Comparison of ENCODE assay signal across 16 mouse cellular contexts in genomic region chr17:84095089-84095488, GRCm38 (mm10).
DNase-seq lines count a peak whose midpoint lies in the region; ATAC-seq and TF ChIP-seq lines count a peak whose summit lies in the region.
"Had no signal": no experiment of that assay in that cellular context is flagged by ENCODE, and none has a peak within 500 bp of the region (broad histone marks: within the 10 kb centered on the region; RNA-seq: fewer than 3 reads in every experiment).

No protein-coding gene starts in this region.

- no peak overlapping the region for H3K9ac ChIP-seq in hindbrain, embryonic 13.5 days
- H3K9ac ChIP-seq in hindbrain, embryonic 11.5 days (ENCODE audit: low read depth, low read length) = no peak overlapping the region
- H3K9ac ChIP-seq in hindbrain, postnatal 0 days (replicated peaks; ENCODE audit: low read length) = no peak overlapping the region
- H3K9ac ChIP-seq in intestine, embryonic 16.5 days (ENCODE audit: low read depth, low read length) = no peak overlapping the region
- H3K9ac ChIP-seq: lung, embryonic 14.5 days had no signal

- no peak for DNase-seq in hindbrain, embryonic 11.5 days (ENCODE audit: low spot score)
- no peak for DNase-seq in hindbrain, postnatal 0 days (ENCODE audit: low spot score)
- no peak for DNase-seq in retina, postnatal 1 day
- DNase-seq: cerebellum, adult 11 months; cerebellum, postnatal 36 days; heart, postnatal 36 days; left cerebral cortex, postnatal 4 days; lung, embryonic 14.5 days had no signal

- ATAC-seq in hindbrain, embryonic 13.5 days (ENCODE audit: low FRiP score) = no peak
- ATAC-seq in hindbrain, embryonic 11.5 days (ENCODE audit: low FRiP score) = no peak
- no peak for ATAC-seq in hindbrain, postnatal 0 days
- no peak for ATAC-seq in intestine, embryonic 16.5 days
- ATAC-seq: intestine, postnatal 0 days had no signal

- H3K4me1 ChIP-seq in hindbrain, embryonic 13.5 days (replicated peaks) = peaks cover 32% of the 10 kb centered on the region
- H3K4me1 ChIP-seq in hindbrain, embryonic 11.5 days (replicated peaks; ENCODE audit: control insufficient read depth, insufficient read depth, low read length) = peaks cover 12% of the 10 kb centered on the region
- H3K4me1 ChIP-seq in bone marrow, adult 2 months (ENCODE audit: control insufficient read depth, insufficient read depth, low read length) = no peaks in the 10 kb centered on the region; the same call in 1 of the 2 replicates
- H3K4me1 ChIP-seq in bone marrow macrophage, adult 2 months (ENCODE audit: control insufficient read depth, insufficient read depth, low read length) = peaks cover 29% of the 10 kb centered on the region
- H3K4me1 ChIP-seq in hindbrain, postnatal 0 days (ENCODE audit: insufficient read depth, low read length) = peaks cover 17% of the 10 kb centered on the region
- peaks cover 18% of the 10 kb centered on the region for H3K4me1 ChIP-seq in intestine, embryonic 16.5 days (ENCODE audit: control insufficient read depth, insufficient read depth, low read length)

- H3K4me3 ChIP-seq in hindbrain, embryonic 13.5 days = no peak overlapping the region
- no peak overlapping the region for H3K4me3 ChIP-seq in hindbrain, embryonic 11.5 days (ENCODE audit: low read depth, low read length)
- no peak overlapping the region for H3K4me3 ChIP-seq in bone marrow, adult 2 months (replicated peaks; ENCODE audit: control insufficient read depth, low read depth, low read length)
- no peak overlapping the region for H3K4me3 ChIP-seq in bone marrow macrophage, adult 2 months (ENCODE audit: insufficient read depth, low read length)
- no peak overlapping the region for H3K4me3 ChIP-seq in hindbrain, postnatal 0 days (ENCODE audit: low read length)
- no peak overlapping the region for H3K4me3 ChIP-seq in intestine, embryonic 16.5 days (ENCODE audit: low read length)
- H3K4me3 ChIP-seq: erythroblast, embryonic 14.5 days; heart, embryonic 12.5 days; megakaryocyte, embryonic 14.5 days had no signal

- H3K36me3 ChIP-seq in hindbrain, embryonic 13.5 days = no peaks in the 10 kb centered on the region
- no peaks in the 10 kb centered on the region for H3K36me3 ChIP-seq in hindbrain, embryonic 11.5 days (ENCODE audit: control insufficient read depth, insufficient read depth, low read length)
- H3K36me3 ChIP-seq in hindbrain, postnatal 0 days (ENCODE audit: insufficient read depth, low read length) = no peaks in the 10 kb centered on the region
- H3K36me3 ChIP-seq in intestine, embryonic 16.5 days (ENCODE audit: control insufficient read depth, insufficient read depth, low read length) = no peaks in the 10 kb centered on the region
- H3K36me3 ChIP-seq: heart, embryonic 12.5 days had no signal

- WGBS in hindbrain, embryonic 13.5 days = 76% methylated on average over 2 of the region's 2 CpGs
- 84% methylated on average over 2 of the region's 2 CpGs for WGBS in hindbrain, embryonic 11.5 days
- 66% methylated on average over 2 of the region's 2 CpGs for WGBS in bone marrow, adult 2 months
- 76% methylated on average over 2 of the region's 2 CpGs for WGBS in hindbrain, postnatal 0 days
- 88% methylated on average over 2 of the region's 2 CpGs for WGBS in intestine, embryonic 16.5 days

- H3K27ac ChIP-seq in hindbrain, embryonic 13.5 days = peak overlapping the region; percentile 87; the same call in 1 of the 2 replicates
- H3K27ac ChIP-seq in hindbrain, embryonic 11.5 days (ENCODE audit: low read depth, low read length) = no peak overlapping the region
- H3K27ac ChIP-seq in bone marrow, adult 2 months (ENCODE audit: control insufficient read depth, insufficient read depth, low read depth, low read length, poor library complexity) = peak overlapping the region; percentile 22
- H3K27ac ChIP-seq in bone marrow macrophage, adult 2 months (ENCODE audit: insufficient read depth, low read depth, low read length) = peak overlapping the region; percentile 61
- peak overlapping the region; percentile 87 for H3K27ac ChIP-seq in hindbrain, postnatal 0 days
- no peak overlapping the region for H3K27ac ChIP-seq in intestine, embryonic 16.5 days (ENCODE audit: low read length)

- no peak for TF ChIP-seq POLR2A in bone marrow, adult 2 months (IDR thresholded peaks at IDR 0.05; ENCODE audit: borderline replicate concordance, control insufficient read depth, low read depth, low read length)
- no peak for TF ChIP-seq POLR2A in bone marrow macrophage, adult 2 months (IDR thresholded peaks at IDR 0.05; ENCODE audit: borderline replicate concordance, low read depth, low read length)

- peaks cover 6% of the 10 kb centered on the region; the same call in 1 of the 2 replicates for H3K27me3 ChIP-seq in hindbrain, embryonic 13.5 days
- no peaks in the 10 kb centered on the region for H3K27me3 ChIP-seq in hindbrain, embryonic 11.5 days (ENCODE audit: control insufficient read depth, insufficient read depth, low read length)
- no peaks in the 10 kb centered on the region for H3K27me3 ChIP-seq in hindbrain, postnatal 0 days (ENCODE audit: insufficient read depth, low read length)
- no peaks in the 10 kb centered on the region for H3K27me3 ChIP-seq in intestine, embryonic 16.5 days (replicated peaks; ENCODE audit: control insufficient read depth, insufficient read depth, low read length)
- H3K27me3 ChIP-seq: heart, embryonic 12.5 days had no signal

- no peak for TF ChIP-seq CTCF in bone marrow, adult 2 months (IDR thresholded peaks at IDR 0.05; ENCODE audit: control insufficient read depth, insufficient read depth, low read length)
- no peak for TF ChIP-seq CTCF in bone marrow macrophage, adult 2 months (IDR thresholded peaks at IDR 0.05; ENCODE audit: low read depth, low read length)
- no peak for TF ChIP-seq CTCF in hindbrain, postnatal 0 days (IDR thresholded peaks at IDR 0.05; ENCODE audit: low read depth)

- no peaks in the 10 kb centered on the region for H3K9me3 ChIP-seq in hindbrain, embryonic 13.5 days
- no peaks in the 10 kb centered on the region for H3K9me3 ChIP-seq in hindbrain, embryonic 11.5 days (ENCODE audit: control insufficient read depth, low read length)
- no peaks in the 10 kb centered on the region for H3K9me3 ChIP-seq in hindbrain, postnatal 0 days (ENCODE audit: low read length)
- H3K9me3 ChIP-seq in intestine, embryonic 16.5 days (ENCODE audit: control insufficient read depth, low read length) = no peaks in the 10 kb centered on the region

- no peak overlapping the region for H3K4me2 ChIP-seq in hindbrain, embryonic 13.5 days
- H3K4me2 ChIP-seq in hindbrain, embryonic 11.5 days (replicated peaks; ENCODE audit: low read depth, low read length) = no peak overlapping the region
- no peak overlapping the region for H3K4me2 ChIP-seq in hindbrain, postnatal 0 days (ENCODE audit: low read depth, low read length)
- no peak overlapping the region for H3K4me2 ChIP-seq in intestine, embryonic 16.5 days (ENCODE audit: low read depth, low read length)
- H3K4me2 ChIP-seq: heart, embryonic 12.5 days; lung, embryonic 14.5 days had no signal

Comparison
In these comparisons a context has a peak if more than half of its experiments do, and no peak if none do; other contexts are left out.
1. H3K27ac ChIP-seq: peak in hindbrain, embryonic 13.5 days (single experiment), bone marrow, adult 2 months (single experiment), bone marrow macrophage, adult 2 months (single experiment) and hindbrain, postnatal 0 days (single experiment); none in hindbrain, embryonic 11.5 days (single experiment) and intestine, embryonic 16.5 days (single experiment).